Mouse (Mus musculus) layer of hippocampus, adult 6 months (tissue): ENCODE data around the gene Sectm1a. TPM values are rescaled to one million over a fixed set of nuclear protein-coding genes. Genes with fewer than 3 reads are reported as not detected.

Experiments
- long read RNA-seq, 2 experiments: library from polyadenylated mRNA; unstranded; transcript quantifications; one replicate each; pipeline ENCODE4 v2.0.0; 2019 to 2020
- polyA plus RNA-seq: library from polyadenylated mRNA; unstranded; fragments of <200 nt; fragmentation: Nextera tagmentation; gene quantifications from 2 replicates; pipeline ENCODE4 v1.2.3, GENCODE M21; 2021

Sectm1a gene
- not detected in 2 replicates for polyA plus RNA-seq
- long read RNA-seq, experiment 1, result 0 reads
- long read RNA-seq, experiment 2, result 0 reads

DNA sequence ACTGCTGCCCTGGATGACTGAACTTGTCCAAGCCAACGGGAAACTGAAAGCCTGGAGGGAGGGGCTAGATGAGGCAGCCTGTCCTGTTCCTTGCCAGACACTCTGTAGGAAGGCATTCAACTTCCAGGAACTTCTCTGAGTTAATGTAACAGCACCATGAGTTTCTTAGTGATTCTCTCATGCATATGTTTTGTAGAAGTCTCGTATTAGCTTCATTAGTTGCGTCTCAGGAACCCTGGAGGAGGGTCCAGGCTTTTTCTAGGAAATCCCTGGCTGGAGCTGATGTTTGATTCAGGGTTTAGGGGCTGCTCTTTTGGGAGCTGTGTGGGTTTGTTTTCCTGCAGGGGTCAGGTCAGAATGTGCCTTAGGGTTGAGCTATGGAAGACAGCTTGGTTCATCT, at the start of gene Sectm1a:
Gene Sectm1a (minus strand): TSS at position 101 of the 400 bp plus-strand sequence.

DNA sequence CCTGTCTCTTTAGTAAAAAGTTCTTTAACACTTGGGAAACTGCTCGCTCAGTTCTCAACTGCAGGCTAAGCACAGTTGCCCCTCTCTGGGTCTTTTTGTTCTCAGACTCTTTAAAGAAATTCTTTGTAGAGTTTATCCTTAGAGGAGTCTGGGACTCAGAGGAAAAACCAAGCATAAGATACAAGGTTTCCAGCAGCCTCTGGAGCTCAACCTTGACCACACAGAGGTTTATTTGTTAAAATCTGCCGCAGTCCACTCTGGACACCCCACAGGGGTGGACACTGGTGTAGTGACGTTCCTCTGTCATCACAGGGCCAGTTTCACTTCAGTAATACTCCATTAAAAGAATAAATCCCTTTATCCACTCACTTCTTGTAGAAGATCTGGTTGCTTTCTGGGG, 37.6 kb upstream of the Sectm1a start, which contains the start of gene Tex19.2:
Gene Tex19.2 (minus strand): TSS at position 101 of the 400 bp plus-strand sequence.

DNA sequence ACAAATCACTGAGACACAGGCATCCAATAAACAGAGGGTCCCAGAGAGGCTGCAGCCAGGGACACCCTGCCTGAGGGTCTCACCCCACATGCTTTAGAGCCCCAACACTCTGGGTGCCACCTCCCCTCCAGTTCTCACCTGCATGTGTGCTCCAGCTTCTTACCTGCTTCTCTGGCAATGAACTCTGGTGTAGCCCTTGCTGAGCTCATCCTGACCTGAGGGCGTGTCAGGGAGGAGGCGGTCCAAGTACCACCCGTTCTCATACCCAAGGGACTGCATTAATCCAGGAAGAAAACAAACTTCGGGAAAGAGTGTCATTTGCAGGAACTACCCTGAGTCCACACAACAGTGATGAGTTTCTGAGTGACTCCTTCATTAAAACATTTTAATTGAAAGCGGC, 17.6 kb downstream of the Sectm1a start, which contains the start of gene Sectm1b:
Gene Sectm1b (minus strand): TSS at position 191 of the 400 bp plus-strand sequence.

DNA sequence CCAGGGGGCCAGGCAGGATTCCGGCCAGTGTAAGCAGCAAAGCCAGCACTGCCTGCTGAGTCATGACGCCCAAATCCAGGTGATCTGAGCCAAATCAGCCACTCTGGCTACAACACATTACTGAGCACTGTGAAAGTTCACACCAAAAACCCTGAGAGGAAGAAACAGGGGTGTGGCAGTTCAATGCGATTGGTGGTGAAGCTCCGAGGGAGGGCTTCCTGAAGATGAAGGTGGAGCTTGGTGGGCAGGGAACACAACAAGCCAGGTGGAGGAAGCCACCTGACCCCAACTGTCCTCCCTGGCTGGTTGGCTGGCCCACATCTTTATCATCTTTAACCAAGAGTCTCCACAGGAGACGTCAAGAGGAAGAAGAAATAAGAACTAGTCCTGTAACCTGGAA, 41.7 kb downstream of the Sectm1a start, which contains the start of gene Cd7:
Gene Cd7 (minus strand): TSS at position 117 of the 400 bp plus-strand sequence.

Other genes starting within 250 kb of the Sectm1a start
- gene Ccdc57, start 148.3 kb downstream of the Sectm1a start, polyA plus RNA-seq, result 1.2 and 1.5 TPM in 2 replicates
- 1.4 and 2.1 TPM in 2 replicates for gene Slc16a3, start 132.7 kb downstream of the Sectm1a start, polyA plus RNA-seq
- 30.2 and 34.7 TPM in 2 replicates for gene Csnk1d, start 89.9 kb downstream of the Sectm1a start, polyA plus RNA-seq
- gene Cd7, start 41.8 kb downstream of the Sectm1a start, polyA plus RNA-seq, result 0.14 and 0.15 TPM in 2 replicates
- not detected in 2 replicates for gene Sectm1b, start 17.7 kb downstream of the Sectm1a start, polyA plus RNA-seq
- gene Tex19.2, start 37.5 kb upstream of the Sectm1a start, polyA plus RNA-seq, result not detected in 2 replicates
- gene Tex19.1, start 64.9 kb upstream of the Sectm1a start, polyA plus RNA-seq, result not detected in 2 replicates
- 0.26 and 0.31 TPM in 2 replicates for gene Uts2r, start 79.1 kb upstream of the Sectm1a start, polyA plus RNA-seq
- 6.2 and 6.6 TPM in 2 replicates for gene Hexdc, start 123.2 kb upstream of the Sectm1a start, polyA plus RNA-seq
- gene Ogfod3, start 123.5 kb upstream of the Sectm1a start, polyA plus RNA-seq, result 24.9 and 31.0 TPM in 2 replicates
- gene Cybc1, start 148.1 kb upstream of the Sectm1a start, polyA plus RNA-seq, result 15.5 and 16.1 TPM in 2 replicates
- 12.7 and 16.5 TPM in 2 replicates for gene Narf, start 156.0 kb upstream of the Sectm1a start, polyA plus RNA-seq
- gene Foxk2, start 178.8 kb upstream of the Sectm1a start, polyA plus RNA-seq, result 5.0 and 6.3 TPM in 2 replicates